12 mouse cellular contexts compared by ENCODE assay signal in genomic region chr6:122570695-122571616, GRCm38 (mm10). TPM values are rescaled to one million over a fixed set of nuclear protein-coding genes. Genes with fewer than 3 reads are reported as not detected.
DNase-seq lines count a peak whose midpoint lies in the region; ATAC-seq lines count a peak whose summit lies in the region.
"Had no signal": no experiment of that assay in that cellular context is flagged by ENCODE, and none has a peak within 500 bp of the region (broad histone marks: within the 10 kb centered on the region; RNA-seq: fewer than 3 reads in every experiment).

No protein-coding gene starts in this region.

- no peaks in the 10 kb centered on the region for H3K27me3 ChIP-seq in liver, embryonic 16.5 days (ENCODE audit: control insufficient read depth, insufficient read depth, low read depth, low read length)
- no peaks in the 10 kb centered on the region for H3K27me3 ChIP-seq in hindbrain, embryonic 10.5 days (ENCODE audit: insufficient read depth, poor library complexity, severe bottlenecking)

- DNase-seq in adrenal gland, adult 2 months, result peak; percentile 52
- DNase-seq in adrenal gland, postnatal 25 days, result no peak
- peak; percentile 21 for DNase-seq in 3134 (ENCODE audit: extremely low read depth, insufficient read length, low spot score)
- DNase-seq in c-Kit-positive CD71-negative TER-119-negative erythroid progenitor cells, embryonic 14.5 days (ENCODE audit: low read depth), result peak; percentile 47
- DNase-seq in layer of hippocampus, postnatal 36 days, result no peak
- no peak for DNase-seq in hindbrain, embryonic 10.5 days (ENCODE audit: low spot score)
- no peak for DNase-seq in cerebellum, adult 8-10 months
- DNase-seq: embryo, embryonic 11 days had no signal

- WGBS in liver, embryonic 16.5 days (ENCODE audit: insufficient replicate concordance), result 18% methylated on average over 8 of the region's 8 CpGs
- WGBS in hindbrain, embryonic 10.5 days, result 71% methylated on average over 8 of the region's 8 CpGs

- H3K27ac ChIP-seq in liver, embryonic 16.5 days (ENCODE audit: low read length), result peak overlapping the region; percentile 36
- no peak overlapping the region for H3K27ac ChIP-seq in hindbrain, embryonic 10.5 days

- H3K9ac ChIP-seq in liver, embryonic 16.5 days (ENCODE audit: low read depth, low read length), result no peak overlapping the region

- H3K36me3 ChIP-seq in liver, embryonic 16.5 days (ENCODE audit: control insufficient read depth, insufficient read depth), result no peaks in the 10 kb centered on the region
- no peaks in the 10 kb centered on the region for H3K36me3 ChIP-seq in hindbrain, embryonic 10.5 days

- H3K4me2 ChIP-seq in liver, embryonic 16.5 days (ENCODE audit: low read depth, low read length), result no peak overlapping the region

- H3K4me3 ChIP-seq in liver, embryonic 16.5 days (ENCODE audit: low read depth, low read length), result no peak overlapping the region
- H3K4me3 ChIP-seq in hindbrain, embryonic 10.5 days, result no peak overlapping the region

- peak; percentile 58 for ATAC-seq in liver, embryonic 16.5 days (ENCODE audit: low read depth)

- 0 out of 2 replicates have a peak, but pooled peaks cover 2% of the 10 kb centered on the region for H3K4me1 ChIP-seq in liver, embryonic 16.5 days (ENCODE audit: control insufficient read depth, low read depth, low read length)
- no peaks in the 10 kb centered on the region for H3K4me1 ChIP-seq in hindbrain, embryonic 10.5 days (replicated peaks)

- H3K9me3 ChIP-seq in liver, embryonic 16.5 days (replicated peaks; ENCODE audit: control insufficient read depth, low read length), result no peaks in the 10 kb centered on the region
- no peaks in the 10 kb centered on the region for H3K9me3 ChIP-seq in hindbrain, embryonic 10.5 days

RNA-seq across cellular contexts. Expression of gene Aicda, which starts 17.4 kb away (rescaled TPM):
- not detected for total RNA-seq in adrenal gland, adult 2 months (2021)
- not detected in 2 replicates for polyA plus RNA-seq in adrenal gland, adult 2 months (2012; rRNA removed)
- total RNA-seq in adrenal gland, postnatal 25 days (2021), result not detected in 2 replicates
- not detected in 2 replicates for polyA plus RNA-seq in liver, embryonic 16.5 days (2015; fragmentation: Nextera tagmentation; extraction: Ambion mirVana)
- total RNA-seq in layer of hippocampus, postnatal 36 days (2021), result not detected
- polyA plus RNA-seq in hindbrain, embryonic 10.5 days (2016; fragmentation: Nextera tagmentation; extraction: Ambion mirVana), result not detected in 2 replicates
- polyA plus RNA-seq: heart, embryonic 16.5 days; kidney, embryonic 16.5 days had no signal

RNA-seq across cellular contexts. Expression of gene Apobec1, which starts 31.3 kb away (rescaled TPM):
- total RNA-seq in adrenal gland, adult 2 months (2021), result 10 to 100 TPM; 11.7 to 13.5 TPM
- 13.4 and 15.4 TPM in 2 replicates for polyA plus RNA-seq in adrenal gland, adult 2 months (2012; rRNA removed)
- 6.1 and 8.7 TPM in 2 replicates for total RNA-seq in adrenal gland, postnatal 25 days (2021)
- polyA plus RNA-seq in liver, embryonic 16.5 days (2015; fragmentation: Nextera tagmentation; extraction: Ambion mirVana), result 5.7 and 6.2 TPM in 2 replicates
- total RNA-seq in layer of hippocampus, postnatal 36 days (2021), result 1 to 10 TPM; 1.5 to 2.0 TPM
- 1.1 and 2.1 TPM in 2 replicates for polyA plus RNA-seq in hindbrain, embryonic 10.5 days (2016; fragmentation: Nextera tagmentation; extraction: Ambion mirVana)

RNA-seq across cellular contexts. Expression of gene Gdf3, which starts 38.9 kb away (rescaled TPM):
- not detected for total RNA-seq in adrenal gland, adult 2 months (2021)
- polyA plus RNA-seq in adrenal gland, adult 2 months (2012; rRNA removed), result 0.04 and 0.08 TPM in 2 replicates
- not detected in 2 replicates for total RNA-seq in adrenal gland, postnatal 25 days (2021)
- polyA plus RNA-seq in liver, embryonic 16.5 days (2015; fragmentation: Nextera tagmentation; extraction: Ambion mirVana), result 0.97 and 0.98 TPM in 2 replicates
- not detected for total RNA-seq in layer of hippocampus, postnatal 36 days (2021)
- polyA plus RNA-seq in hindbrain, embryonic 10.5 days (2016; fragmentation: Nextera tagmentation; extraction: Ambion mirVana), result 0.24 TPM in 1 of 2 replicates, not detected in the other
- polyA plus RNA-seq: kidney, embryonic 16.5 days had no signal

RNA-seq across cellular contexts. Expression of gene Dppa3, which starts 55.3 kb away (rescaled TPM):
- not detected for total RNA-seq in adrenal gland, adult 2 months (2021)
- polyA plus RNA-seq in adrenal gland, adult 2 months (2012; rRNA removed), result not detected in 2 replicates
- not detected in 2 replicates for total RNA-seq in adrenal gland, postnatal 25 days (2021)
- not detected in 2 replicates for polyA plus RNA-seq in liver, embryonic 16.5 days (2015; fragmentation: Nextera tagmentation; extraction: Ambion mirVana)
- not detected for total RNA-seq in layer of hippocampus, postnatal 36 days (2021)
- polyA plus RNA-seq in hindbrain, embryonic 10.5 days (2016; fragmentation: Nextera tagmentation; extraction: Ambion mirVana), result not detected in 2 replicates
- polyA plus RNA-seq: heart, embryonic 16.5 days; kidney, embryonic 16.5 days; limb, embryonic 11.5 days had no signal

Comparison
In these comparisons a context has a peak if more than half of its experiments do, and no peak if none do; other contexts are left out.
1. DNase-seq: peak in adrenal gland, adult 2 months (single experiment), 3134 (single experiment) and c-Kit-positive CD71-negative TER-119-negative erythroid progenitor cells, embryonic 14.5 days (single experiment); none in adrenal gland, postnatal 25 days (single experiment), layer of hippocampus, postnatal 36 days (0 of 2), hindbrain, embryonic 10.5 days (single experiment) and cerebellum, adult 8-10 months (single experiment).